Mouse (Mus musculus): Measurements from ENCODE around the gene Ces1c. TPM values are rescaled to one million over a fixed set of nuclear protein-coding genes. Genes with fewer than 3 reads are reported as not detected.

The Ces1c gene
- not detected for total RNA-seq (2023)

DNA sequence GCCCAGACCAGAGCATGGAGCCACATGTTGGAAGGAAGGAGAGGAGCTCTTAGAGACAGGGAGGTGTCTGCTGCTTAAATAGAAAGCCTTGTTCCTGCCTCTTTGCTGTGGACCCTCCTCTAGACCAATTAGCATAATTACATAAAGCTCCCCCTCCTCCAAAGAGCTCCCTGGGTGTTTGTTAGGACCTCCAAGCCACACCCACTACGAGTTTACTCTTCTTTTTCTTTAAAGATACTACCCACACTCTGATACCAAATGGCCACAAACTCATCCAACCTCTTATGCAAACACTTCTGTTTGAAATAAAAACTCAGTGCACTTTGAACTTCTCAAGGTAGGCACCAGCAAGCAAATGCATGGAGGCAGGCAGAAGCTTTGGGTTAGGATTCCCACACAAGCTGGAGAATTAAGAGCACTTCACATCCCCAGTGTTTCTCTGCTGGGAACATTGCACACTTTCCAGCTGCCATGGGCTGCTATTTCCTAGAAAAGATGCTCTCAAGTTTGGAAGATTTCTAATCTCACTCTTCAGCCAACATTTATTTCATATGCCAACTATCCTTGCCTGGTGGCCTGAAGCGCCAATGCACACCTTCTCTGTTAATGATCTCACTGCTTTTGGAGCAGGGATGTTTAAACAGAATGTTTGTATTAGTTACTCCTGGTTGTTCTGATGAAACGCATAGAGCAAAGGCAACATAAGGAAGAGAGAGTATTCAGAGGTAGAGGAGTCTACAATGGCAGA lies at the start of gene Ces1c:
Gene Ces1c (minus strand): TSS at position 51 of the 748 bp plus-strand sequence.

GRCm38 (mm10) chr8:93079887-93080286 lies 51.2 kb downstream of the Ces1c start, which contains the start of gene Ces1b:
Gene Ces1b (minus strand): TSS chr8:93080017.

Other genes starting within 250 kb of the Ces1c start
- gene Capns2, start 229.9 kb downstream of the Ces1c start, total RNA-seq (2023), result 1 to 10 TPM; 1.1 to 1.7 TPM
- not detected for gene Slc6a2, start 171.2 kb downstream of the Ces1c start, total RNA-seq (2023)
- not detected for gene Ces1a, start 83.1 kb downstream of the Ces1c start, total RNA-seq (2023)
- not detected for gene Ces1b, start 51.3 kb downstream of the Ces1c start, total RNA-seq (2023)
- not detected for gene Ces1d, start 66.6 kb upstream of the Ces1c start, total RNA-seq (2023)
- not detected for gene Ces1e, start 98.3 kb upstream of the Ces1c start, total RNA-seq (2023)
- not detected for gene Ces1f, start 148.5 kb upstream of the Ces1c start, total RNA-seq (2023)
- gene Ces1g, start 206.0 kb upstream of the Ces1c start, total RNA-seq (2023), result not detected
- not detected for gene Ces1h, start 248.4 kb upstream of the Ces1c start, total RNA-seq (2023)